Mouse (Mus musculus) lung, adult 2 months (tissue): ENCODE data around the gene Rnf43. TPM values are rescaled to one million over a fixed set of nuclear protein-coding genes. Genes with fewer than 3 reads are reported as not detected.

Experiments used
- DNase-seq: peaks from one replicate; pipeline ENCODE4 v3.0.0; 2022
- H3K4me1 ChIP-seq: fragments of 200-500 bp; 2 replicates; pipeline ENCODE4 v1.6.1; 2011; ENCODE audit warnings: low read length; ENCODE audit not compliant: control insufficient read depth, insufficient read depth
- H3K4me3 ChIP-seq: fragments of 200-500 bp; replicated peaks from 2 replicates; pipeline ENCODE3; 2011; ENCODE audit warnings: low read depth, mild to moderate bottlenecking, control low read depth, low read length; ENCODE audit errors: extremely low read depth
- CTCF ChIP-seq: fragments of 200-500 bp; IDR thresholded peaks from 2 replicates; pipeline ENCODE4 v1.5.1; 2011; ENCODE audit warnings: mild to moderate bottlenecking, low read length, control low read depth; ENCODE audit not compliant: insufficient read depth
- POLR2A ChIP-seq: fragments of 200-500 bp; IDR thresholded peaks from 2 replicates; pipeline ENCODE4 v1.6.1; 2011; ENCODE audit warnings: low read depth, mild to moderate bottlenecking, control low read depth, low read length, borderline replicate concordance; ENCODE audit errors: extremely low read depth
- WGBS: fragments of 180-500 bp; shearing (Covaris S2); methylation state at CpG from one replicate; pipeline ENCODE4 v1.1.7; 2018; 5-methylcytosine and 5-hydroxymethylcytosine counted together
- polyA plus RNA-seq: library from polyadenylated mRNA; depleted of rRNA; stranded (reverse); fragments of >200 nt; gene quantifications from 2 replicates; pipeline ENCODE4 v1.2.3, GENCODE M21; 2012

Rnf43 gene
- polyA plus RNA-seq, 1 experiment, result 12.6 TPM

DNA sequence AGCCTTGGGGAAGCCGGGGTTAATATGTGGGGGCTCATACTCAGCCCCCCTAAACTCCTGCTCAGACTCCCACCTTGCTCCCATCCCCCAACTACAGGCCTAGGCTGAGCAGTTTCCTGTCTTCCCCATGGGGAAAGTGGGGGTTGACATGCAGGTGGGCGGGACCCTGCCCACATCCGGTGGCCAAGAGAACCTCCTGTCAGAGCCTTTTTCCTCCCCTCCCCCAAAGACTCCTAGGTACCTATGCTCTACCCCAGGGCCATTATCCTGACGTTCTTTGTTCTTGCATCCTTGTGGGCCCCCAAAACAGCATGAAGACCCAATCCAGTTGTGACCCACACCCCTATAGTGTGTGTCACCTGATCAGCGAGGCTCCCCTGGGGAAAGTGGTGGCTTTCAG, 92.1 kb downstream of the Rnf43 start:
- peak overlapping the region; percentile 54 for H3K4me3 ChIP-seq
- TF ChIP-seq CTCF, result no peak
- no peak for TF ChIP-seq POLR2A
- 50% methylated on average over 5 of the region's 5 CpGs for WGBS
- DNase-seq, result no peak
- H3K4me1 ChIP-seq, result 0 out of 2 replicates have a peak, but pooled peaks cover 2% of the 10 kb centered on the region

DNA sequence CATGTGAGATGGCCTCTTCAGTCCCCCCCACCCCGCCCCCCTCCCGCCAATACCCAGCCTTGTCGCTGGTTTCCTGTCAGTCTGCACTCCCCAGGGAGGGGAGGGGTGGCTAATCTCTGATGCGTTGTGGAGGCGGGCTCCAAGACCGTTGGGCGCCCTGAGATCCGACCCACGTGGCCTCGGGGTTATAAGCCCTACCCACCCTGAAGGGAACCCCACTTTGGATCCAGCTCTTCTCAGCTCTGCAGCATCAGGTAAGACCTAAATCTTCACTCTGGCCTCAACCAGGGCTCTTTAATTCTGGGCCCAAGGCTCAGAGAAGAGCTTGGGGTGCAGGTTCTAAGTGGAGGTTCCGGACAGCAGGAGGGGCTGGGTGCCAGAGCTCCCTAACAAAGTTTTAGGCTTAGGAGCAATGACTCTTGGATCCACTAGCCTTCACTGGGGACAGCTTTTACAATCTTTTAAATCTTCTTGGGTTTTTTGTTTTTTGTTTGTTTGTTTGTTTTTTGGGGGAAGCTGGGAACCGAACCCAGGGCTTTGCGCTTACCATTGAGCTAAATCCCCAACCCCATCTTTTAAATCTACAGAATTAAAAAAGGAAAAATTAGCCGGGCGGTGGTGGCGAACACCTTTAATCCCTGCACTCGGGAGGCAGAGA, 93.0 kb downstream of the Rnf43 start:
- WGBS, result 65% methylated on average over 17 of the region's 17 CpGs
- Histone ChIP-seq H3K4me3 (peak overlapping the region; percentile 54), H3K4me1 (no peaks in the 10 kb centered on the region)
- no peak for DNase-seq
- TF ChIP-seq CTCF (no peak), POLR2A (peak; percentile 66; the same call in 1 of the 2 replicates)

- no peak for DNase-seq
- Histone ChIP-seq H3K4me3 (peak overlapping the region; percentile 65), H3K4me1 (no peaks in the 10 kb centered on the region)
- WGBS, result 75% methylated on average over 15 of the region's 15 CpGs
- no peak for TF ChIP-seq CTCF
- peak; percentile 37; the same call in 1 of the 2 replicates for TF ChIP-seq POLR2A
These were observed 93.8 kb downstream of the Rnf43 start for GRCm38 (mm10) chr11:87756251-87756820.

GRCm38 (mm10) chr11:87757001-87757954, 94.8 kb downstream of the Rnf43 start:
- peak overlapping the region; percentile 65 for H3K4me3 ChIP-seq
- no peak for DNase-seq
- TF ChIP-seq CTCF, result no peak
- TF ChIP-seq POLR2A, result peak; percentile 4; the same call in 1 of the 2 replicates
- H3K4me1 ChIP-seq, result no peaks in the 10 kb centered on the region
- WGBS, result 75% methylated on average over 25 of the region's 25 CpGs

DNA sequence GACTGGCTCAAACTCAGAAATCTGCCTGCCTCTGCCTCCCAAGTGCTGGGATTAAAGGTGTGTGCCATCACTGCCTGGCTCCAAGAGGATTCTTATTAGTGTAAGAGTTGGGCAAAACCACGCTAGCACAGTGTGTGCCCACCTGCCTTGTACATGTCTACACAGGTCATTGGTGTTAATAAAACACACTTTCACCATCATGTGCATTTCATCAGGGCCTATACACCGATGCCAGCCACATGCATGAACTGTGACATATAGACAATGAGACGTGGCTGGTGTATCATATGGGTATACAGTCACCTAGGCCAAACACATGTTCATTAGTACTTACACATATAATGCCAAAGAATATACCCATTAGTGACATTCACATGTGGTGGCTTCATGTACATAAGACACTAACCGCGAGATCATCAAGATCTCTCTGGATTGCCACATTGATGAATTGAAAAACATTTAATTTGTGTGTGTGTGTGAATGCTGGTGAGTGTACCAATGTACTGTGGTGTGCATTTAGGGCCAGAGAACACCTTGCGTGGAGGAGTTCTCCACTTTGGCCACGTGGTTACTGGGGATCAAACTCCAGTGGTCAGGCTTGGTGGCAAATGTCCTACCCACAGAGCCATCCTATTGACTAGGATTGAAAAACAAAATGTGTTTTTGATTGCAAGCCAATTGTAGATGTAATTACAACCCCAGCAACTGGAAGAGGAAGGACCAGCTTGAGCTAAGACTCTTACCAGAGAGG, 95.8 kb downstream of the Rnf43 start:
- WGBS, result 68% methylated on average over 7 of the region's 7 CpGs
- no peak for TF ChIP-seq POLR2A
- no peak for TF ChIP-seq CTCF
- no peak for DNase-seq
- peak overlapping the region; percentile 12 for H3K4me3 ChIP-seq
- H3K4me1 ChIP-seq, result no peaks in the 10 kb centered on the region

DNA sequence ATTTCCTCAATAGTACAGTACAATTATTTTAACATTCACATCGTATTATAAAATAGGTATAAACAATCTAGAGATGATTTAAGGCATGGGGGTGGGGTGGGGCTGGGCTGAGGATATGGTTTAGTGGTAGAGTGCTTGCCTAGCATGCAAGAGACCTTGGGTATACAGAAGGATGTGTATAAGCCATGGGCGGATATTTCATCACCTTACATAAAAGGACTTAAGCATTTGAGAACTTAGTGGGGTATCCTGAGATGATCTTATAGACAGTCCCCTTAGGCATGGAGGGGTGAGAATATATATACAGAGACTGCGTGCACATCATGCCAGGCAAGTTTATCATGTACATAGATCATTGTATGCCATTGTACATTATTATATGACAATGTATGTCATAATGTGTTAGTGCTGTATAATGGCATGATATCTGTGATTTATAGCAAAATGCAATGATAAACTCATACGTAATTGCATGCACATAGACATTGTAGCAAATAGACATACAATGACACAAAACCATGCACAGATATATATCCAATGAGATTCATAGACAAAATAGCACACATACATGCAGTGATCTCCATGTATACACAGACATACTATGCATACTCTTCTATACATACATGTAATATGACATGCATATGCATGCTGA, 96.6 kb downstream of the Rnf43 start:
- DNase-seq, result no peak
- WGBS, result 53% methylated on average over 4 of the region's 4 CpGs
- H3K4me3 ChIP-seq, result no peak overlapping the region
- TF ChIP-seq POLR2A (no peak), CTCF (no peak)
- no peaks in the 10 kb centered on the region for H3K4me1 ChIP-seq

GRCm38 (mm10) chr11:87759609-87760005, 97.1 kb downstream of the Rnf43 start:
- TF ChIP-seq CTCF, result peak; percentile 35; the same call in 1 of the 2 replicates
- TF ChIP-seq POLR2A, result peak; percentile 21; the same call in 1 of the 2 replicates
- Histone ChIP-seq H3K4me3 (no peak overlapping the region), H3K4me1 (no peaks in the 10 kb centered on the region)
- 1% methylated on average over 3 of the region's 3 CpGs for WGBS
- no peak for DNase-seq

DNA sequence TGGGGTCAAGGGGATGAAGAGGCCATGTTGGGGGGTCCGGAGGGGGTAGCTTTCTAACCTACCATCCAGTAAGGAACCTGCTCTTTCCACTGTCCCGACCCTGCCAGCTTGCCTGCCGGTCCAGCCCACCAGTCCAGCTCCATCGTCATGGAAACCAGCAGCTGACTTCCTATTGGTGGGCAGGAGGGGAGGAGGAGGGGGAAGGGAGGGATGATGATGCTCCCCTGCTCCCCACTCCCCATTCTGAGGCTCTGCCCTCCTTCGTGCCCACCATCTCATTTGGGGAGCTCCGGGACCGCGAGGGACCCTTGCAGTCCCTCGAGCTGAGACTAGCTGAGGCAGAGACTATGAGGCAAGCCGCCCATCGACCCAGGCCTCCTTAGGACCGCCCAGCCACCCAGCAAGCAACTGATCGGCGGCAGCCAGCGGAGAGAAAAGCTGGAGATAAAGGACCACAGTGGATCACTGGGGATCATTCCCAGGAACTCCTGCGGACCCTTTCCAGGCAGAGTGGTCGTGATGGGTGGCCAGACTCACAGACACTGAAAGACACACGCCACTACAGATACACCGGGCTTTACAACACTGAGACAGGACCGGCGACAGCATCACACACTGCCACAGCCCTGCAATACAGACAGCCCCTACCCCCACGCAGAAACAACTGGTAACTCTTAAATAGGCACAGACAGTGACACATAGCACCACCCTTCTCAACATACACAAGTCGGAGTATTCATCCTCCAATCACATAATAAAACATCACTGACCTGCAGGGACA, 98.0 kb downstream of the Rnf43 start, which contains the start of gene Tspoap1:
TSS of gene Tspoap1 (plus strand) at position 241 of the 781 bp plus-strand sequence.
- TF ChIP-seq POLR2A (no peak), CTCF (no peak)
- 10% methylated on average over 23 of the region's 23 CpGs for WGBS
- Histone ChIP-seq H3K4me3 (no peak within 1 kb of the TSS), H3K4me1 (no peaks in the 10 kb centered on the region)
- DNase-seq, result no peak
